Mouse (Mus musculus) liver, embryonic 16.5 days (tissue): ENCODE data around the gene Khdc1c. TPM values are rescaled to one million over a fixed set of nuclear protein-coding genes. Genes with fewer than 3 reads are reported as not detected.
"Not testable (repeated sequence)": the region's sequence is repeated elsewhere in the genome, so short reads cannot be mapped to it uniquely, and the experiment has no call there.

Source experiments
- ATAC-seq: fragments of 200-750 bp; cut with Nextera tagmentation; 2 replicates; pipeline ENCODE4 v1.8.0; 2017; ENCODE audit warnings: low read depth, mild to moderate bottlenecking, moderate number of reproducible peaks, moderate library complexity
- H3K27ac ChIP-seq: fragments of 300-500 bp; sonication (generic); 2 replicates; pipeline ENCODE4 v1.5.1; 2014; ENCODE audit warnings: mild to moderate bottlenecking, low read length
- H3K27me3 ChIP-seq: fragments of 300-500 bp; sonication (generic); 2 replicates; pipeline ENCODE4 v1.6.1; 2014; ENCODE audit warnings: low read depth, low read length, mixed read lengths; ENCODE audit not compliant: control insufficient read depth, insufficient read depth
- H3K36me3 ChIP-seq: fragments of 300-500 bp; sonication (generic); 2 replicates; pipeline ENCODE4 v1.6.1; 2014; ENCODE audit warnings: mild to moderate bottlenecking; ENCODE audit not compliant: control insufficient read depth, insufficient read depth
- H3K4me1 ChIP-seq: fragments of 300-500 bp; sonication (generic); 2 replicates; pipeline ENCODE4 v1.6.1; 2014; ENCODE audit warnings: low read depth, low read length, mixed read lengths; ENCODE audit not compliant: control insufficient read depth
- H3K4me2 ChIP-seq: fragments of 300-500 bp; sonication (generic); 2 replicates; pipeline ENCODE4 v1.6.1; 2014; ENCODE audit warnings: low read depth, low read length, mixed read lengths
- H3K4me3 ChIP-seq: fragments of 300-500 bp; sonication (generic); 2 replicates; pipeline ENCODE4 v1.5.1; 2014; ENCODE audit warnings: low read depth, mild to moderate bottlenecking, low read length
- H3K9ac ChIP-seq: fragments of 300-500 bp; sonication (generic); 2 replicates; pipeline ENCODE4 v1.6.1; 2014; ENCODE audit warnings: low read depth, low read length
- H3K9me3 ChIP-seq: fragments of 300-500 bp; sonication (generic); replicated peaks from 2 replicates; pipeline ENCODE4 v1.6.1; 2016; ENCODE audit warnings: low read length; ENCODE audit not compliant: control insufficient read depth
- WGBS: fragments of 180-500 bp; shearing (Covaris S2); extraction: QIAGEN DNeasy Blood & Tissue Kit; methylation state at CpG from one replicate; pipeline ENCODE4 v1.1.7; 2014; ENCODE audit not compliant: insufficient replicate concordance; 5-methylcytosine and 5-hydroxymethylcytosine counted together
- polyA plus RNA-seq: library from polyadenylated mRNA; unstranded; fragments of >200 nt; fragmentation: Nextera tagmentation; extraction: Ambion mirVana; gene quantifications from 2 replicates; pipeline ENCODE4 v1.2.1, GENCODE M21; 2015

Gene Khdc1c
- not detected in 2 replicates for polyA plus RNA-seq

DNA sequence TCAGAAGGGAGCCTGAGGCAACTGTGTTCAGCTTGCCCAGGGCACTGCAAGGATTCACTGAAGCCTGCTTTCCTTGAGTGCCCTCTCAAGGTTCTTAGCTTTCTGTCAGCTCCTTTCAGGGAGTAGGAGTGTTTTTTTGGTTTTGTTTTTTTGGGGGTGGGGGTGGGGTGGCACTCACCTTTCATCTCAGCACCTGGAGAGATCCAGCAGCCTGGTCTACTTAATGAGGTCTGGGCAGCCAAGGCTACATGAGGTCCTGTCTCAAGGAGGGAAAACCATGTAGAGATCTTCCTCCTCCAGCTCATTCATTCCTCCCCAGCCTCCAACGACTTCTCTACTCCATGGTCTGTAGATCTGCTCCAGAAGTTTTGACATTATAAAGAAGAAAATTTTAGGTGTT is at the start of gene Khdc1c:
Gene Khdc1c, plus strand, starts transcription at position 301 of the 400 bp plus-strand sequence.
- H3K27me3 ChIP-seq, H3K9ac ChIP-seq, ATAC-seq: not testable (repeated sequence)

DNA sequence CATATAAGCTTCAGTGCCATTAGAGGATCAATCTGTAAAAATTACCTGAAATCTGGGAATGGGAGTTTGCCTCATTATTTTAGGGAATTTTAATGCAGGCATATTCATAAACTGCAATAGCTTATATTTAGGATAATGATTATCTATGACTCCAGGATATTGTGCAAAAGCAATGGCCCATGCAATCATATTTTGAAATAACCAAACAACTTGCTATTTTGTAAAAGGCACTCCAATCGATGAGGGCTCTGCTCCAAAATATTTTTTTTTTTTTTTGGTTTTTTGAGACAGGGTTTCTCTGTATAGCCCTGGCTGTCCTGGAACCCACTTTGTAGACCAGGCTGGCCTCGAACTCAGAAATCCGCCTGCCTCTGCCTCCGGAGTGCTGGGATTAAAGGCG is 47.9 kb upstream of the Khdc1c start:
- not testable (repeated sequence) for ATAC-seq, H3K27ac ChIP-seq, H3K4me3 ChIP-seq, H3K36me3 ChIP-seq, H3K27me3 ChIP-seq, H3K9me3 ChIP-seq, H3K4me1 ChIP-seq, H3K4me2 ChIP-seq, H3K9ac ChIP-seq
- 71% methylated on average over 5 of the region's 5 CpGs for WGBS

More for the DNA sequence above, at the start of gene Khdc1c:
- 28% methylated on average over 1 of the region's 1 CpGs for WGBS
- H3K4me2 ChIP-seq, H3K36me3 ChIP-seq, H3K4me3 ChIP-seq, H3K4me1 ChIP-seq, H3K27ac ChIP-seq, H3K9me3 ChIP-seq: not testable (repeated sequence)

DNA sequence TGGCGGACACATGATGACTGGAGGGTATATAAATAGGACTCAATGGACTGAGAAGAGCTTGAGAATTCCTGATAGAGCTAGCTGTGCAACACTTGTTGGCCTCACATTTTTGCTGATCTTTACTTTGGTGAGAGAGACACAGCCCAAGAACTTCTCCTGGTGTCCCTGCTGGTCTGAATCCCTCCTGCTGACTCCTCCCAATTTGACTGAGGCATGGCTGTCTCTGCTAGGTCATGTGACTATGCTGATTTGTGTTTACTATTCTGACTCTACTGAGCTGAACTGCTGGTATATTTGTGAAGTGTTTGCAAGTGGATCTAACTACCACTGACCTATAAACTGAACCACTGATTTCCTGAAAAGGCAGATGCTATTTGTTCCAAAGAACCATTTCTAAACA is 46.5 kb upstream of the Khdc1c start:
- Histone ChIP-seq H3K27ac (no peak overlapping the region), H3K4me2 (no peak overlapping the region), H3K9ac (no peak overlapping the region), H3K4me3 (no peak overlapping the region), H3K27me3 (no peaks in the 10 kb centered on the region), H3K4me1 (no peaks in the 10 kb centered on the region), H3K9me3 (no peaks in the 10 kb centered on the region; the same call in 1 of the 2 replicates), H3K36me3 (no peaks in the 10 kb centered on the region)
- 81% methylated on average over 1 of the region's 1 CpGs for WGBS
- no peak for ATAC-seq

DNA sequence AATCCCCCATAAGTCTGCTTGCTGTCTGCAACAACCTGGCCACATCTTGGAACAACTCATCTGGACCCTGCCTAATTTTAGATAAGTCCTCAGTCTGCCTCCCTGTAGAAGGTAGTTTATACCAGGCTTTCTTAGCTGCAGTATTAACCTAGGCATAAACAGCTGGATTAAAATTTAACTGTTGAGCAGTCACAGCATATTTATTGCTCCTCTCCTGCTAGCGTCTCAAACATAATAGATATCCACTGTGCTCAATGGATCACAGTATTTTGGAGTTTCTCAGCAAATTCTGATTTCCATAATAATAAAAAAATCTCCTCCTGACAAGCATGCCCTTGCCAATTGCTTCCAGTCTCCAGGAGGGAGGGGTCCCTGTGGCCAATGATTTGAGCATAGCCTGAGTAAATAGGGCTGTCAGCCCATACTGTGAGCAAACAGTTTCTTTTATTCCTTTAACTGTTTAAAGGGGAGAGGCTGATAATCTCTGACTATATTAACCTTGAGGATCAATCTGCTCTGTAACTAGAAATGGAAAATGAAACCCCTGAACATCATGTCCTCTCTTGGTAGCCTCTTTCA is 44.0 kb upstream of the Khdc1c start:
- peaks cover 7% of the 10 kb centered on the region for H3K4me1 ChIP-seq
- no peak for ATAC-seq
- no peak overlapping the region for H3K9ac ChIP-seq
- no peak overlapping the region for H3K27ac ChIP-seq
- 71% methylated on average over 1 of the region's 1 CpGs for WGBS
- no peaks in the 10 kb centered on the region; the same call in 1 of the 2 replicates for H3K9me3 ChIP-seq
- H3K4me3 ChIP-seq: no peak overlapping the region
- H3K27me3 ChIP-seq: no peaks in the 10 kb centered on the region
- no peaks in the 10 kb centered on the region for H3K36me3 ChIP-seq
- no peak overlapping the region for H3K4me2 ChIP-seq

DNA sequence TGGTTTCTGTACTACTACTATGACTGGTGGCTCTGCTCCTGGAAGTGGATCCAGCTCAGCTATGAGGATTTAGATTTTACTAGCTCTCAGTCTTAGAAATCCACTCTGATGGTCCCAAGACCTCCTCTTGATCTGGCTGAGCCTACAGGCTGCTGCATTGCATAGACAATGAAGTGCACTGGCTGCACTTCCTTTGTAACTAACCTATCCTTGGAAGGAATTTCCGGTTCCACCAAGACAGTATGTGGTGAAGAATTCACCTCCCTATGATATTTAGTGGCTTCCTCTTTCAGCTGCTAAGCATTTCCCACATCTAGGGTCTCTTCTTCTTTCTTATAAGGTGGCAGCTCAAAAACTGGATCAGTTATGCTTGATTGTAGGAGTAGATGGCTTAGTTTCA is 43.5 kb upstream of the Khdc1c start:
- Histone ChIP-seq H3K9me3 (no peaks in the 10 kb centered on the region; the same call in 1 of the 2 replicates), H3K4me1 (peaks cover 7% of the 10 kb centered on the region), H3K9ac (no peak overlapping the region), H3K27ac (no peak overlapping the region), H3K4me3 (no peak overlapping the region), H3K4me2 (no peak overlapping the region), H3K36me3 (no peaks in the 10 kb centered on the region), H3K27me3 (no peaks in the 10 kb centered on the region)
- ATAC-seq: no peak
- WGBS: 45% methylated on average over 1 of the region's 1 CpGs

DNA sequence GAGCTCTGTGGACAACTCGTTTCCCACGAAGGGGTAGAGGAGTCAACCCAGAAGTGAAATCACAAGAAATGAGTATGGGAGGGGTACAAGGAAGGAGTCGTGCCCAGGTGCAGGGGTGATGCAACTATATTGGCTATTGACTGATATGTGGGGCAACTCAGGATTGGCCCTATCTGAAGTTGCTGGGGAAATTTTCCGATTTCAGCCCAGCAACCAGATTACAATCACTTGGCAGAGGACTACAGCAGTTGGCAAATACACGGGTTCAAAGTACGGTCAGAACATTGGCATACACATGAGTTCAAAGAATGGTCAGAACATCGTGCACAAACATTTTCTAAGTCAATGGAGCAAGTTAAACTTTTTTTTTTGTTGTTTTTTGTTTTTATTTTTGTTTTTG is 41.4 kb upstream of the Khdc1c start:
- 67% methylated on average over 7 of the region's 7 CpGs for WGBS
- H3K27ac ChIP-seq: no peak overlapping the region
- no peaks in the 10 kb centered on the region; the same call in 1 of the 2 replicates for H3K9me3 ChIP-seq
- no peak overlapping the region for H3K4me3 ChIP-seq
- no peaks in the 10 kb centered on the region for H3K27me3 ChIP-seq
- H3K36me3 ChIP-seq: no peaks in the 10 kb centered on the region
- peaks cover 7% of the 10 kb centered on the region for H3K4me1 ChIP-seq
- no peak overlapping the region for H3K4me2 ChIP-seq
- ATAC-seq: no peak
- H3K9ac ChIP-seq: no peak overlapping the region

DNA sequence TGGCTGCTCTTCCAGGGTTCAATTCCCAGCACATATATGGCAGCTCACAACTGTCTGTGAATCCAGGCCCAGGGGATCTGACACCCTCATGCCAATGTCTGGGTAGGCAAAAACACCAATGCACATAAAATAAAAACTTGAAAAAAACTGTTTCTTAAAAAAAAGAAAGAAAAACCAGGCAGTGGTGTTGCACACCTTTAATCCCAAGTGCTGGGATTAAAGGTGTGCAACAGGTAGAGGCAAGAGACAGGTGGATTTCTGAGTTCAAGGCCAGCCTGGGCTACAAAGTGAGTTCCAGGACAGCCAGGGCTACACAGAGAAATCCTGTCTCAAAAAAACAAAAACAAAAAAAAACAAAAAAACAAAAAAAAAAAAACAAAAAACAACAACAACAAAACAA is 37.0 kb upstream of the Khdc1c start:
- H3K27ac ChIP-seq, H3K9me3 ChIP-seq, H3K36me3 ChIP-seq, H3K4me2 ChIP-seq, H3K4me3 ChIP-seq, H3K9ac ChIP-seq, H3K27me3 ChIP-seq, ATAC-seq: not testable (repeated sequence)
- peaks cover 11% of the 10 kb centered on the region for H3K4me1 ChIP-seq

DNA sequence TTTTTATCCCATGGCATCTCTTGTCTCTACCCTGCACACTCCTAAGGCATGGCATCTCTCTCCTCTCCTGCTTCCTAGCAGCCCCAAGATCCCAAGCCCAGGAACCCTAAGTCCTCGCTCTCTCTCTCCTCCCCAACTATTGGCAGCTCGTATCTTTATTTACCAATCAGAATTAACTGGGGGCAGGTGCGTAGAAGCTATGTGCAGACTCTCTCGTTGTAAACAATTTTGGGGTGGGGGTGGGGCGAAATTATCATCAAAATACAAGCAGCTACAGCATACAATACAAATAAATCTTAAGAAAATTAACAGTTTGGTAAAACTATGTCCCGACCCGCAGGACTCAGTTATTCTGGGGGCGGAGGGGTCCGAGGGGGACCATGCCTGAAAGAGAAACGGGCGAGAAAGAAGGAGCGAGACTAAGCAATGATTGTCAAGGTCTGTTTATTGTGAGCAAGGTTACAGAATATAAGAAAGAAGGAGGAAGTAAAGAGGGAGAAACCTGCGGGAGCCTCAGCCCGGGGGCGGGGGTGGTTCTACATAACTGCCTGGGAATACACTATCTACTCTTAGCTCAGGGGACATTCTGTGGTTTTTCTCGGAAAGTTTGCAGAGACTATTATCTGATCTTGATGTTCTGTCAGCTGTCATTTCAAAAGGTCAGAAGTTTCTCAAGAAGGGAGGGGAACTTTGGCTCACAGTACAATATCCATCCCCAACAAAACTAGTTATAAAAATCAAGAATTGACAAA is 34.7 kb upstream of the Khdc1c start:
- Histone ChIP-seq H3K4me1 (peaks cover 9% of the 10 kb centered on the region), H3K4me3 (peak overlapping the region; percentile 40), H3K9me3 (no peaks in the 10 kb centered on the region), H3K9ac (no peak overlapping the region), H3K4me2 (peak overlapping the region; percentile 65), H3K36me3 (no peaks in the 10 kb centered on the region), H3K27me3 (no peaks in the 10 kb centered on the region), H3K27ac (peak overlapping the region; percentile 72)
- WGBS: 25% methylated on average over 16 of the region's 16 CpGs
- peak; percentile 86 for ATAC-seq

DNA sequence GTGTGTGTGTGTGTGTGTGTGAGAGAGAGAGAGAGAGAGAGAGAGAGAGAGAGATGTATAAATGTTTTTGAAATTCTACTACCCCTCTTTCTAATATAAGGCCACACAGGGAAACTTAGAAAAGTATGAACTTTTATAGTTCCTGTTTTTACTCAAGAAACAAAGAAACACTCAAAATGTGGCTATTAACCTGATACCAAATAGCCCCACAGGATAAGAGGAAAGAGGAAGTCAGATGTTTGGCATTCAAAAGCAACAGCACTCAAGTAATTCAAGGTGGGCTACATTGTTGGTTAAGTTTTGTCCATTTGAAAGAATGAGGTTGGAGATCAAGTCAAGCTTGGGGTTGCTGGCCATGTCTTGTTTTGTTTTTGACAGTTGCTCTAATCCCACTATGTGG is 32.3 kb upstream of the Khdc1c start:
- Histone ChIP-seq H3K4me2 (no peak overlapping the region), H3K4me1 (peaks cover 4% of the 10 kb centered on the region; the same call in 1 of the 2 replicates), H3K9me3 (no peaks in the 10 kb centered on the region), H3K4me3 (no peak overlapping the region), H3K27me3 (no peaks in the 10 kb centered on the region), H3K9ac (no peak overlapping the region), H3K36me3 (no peaks in the 10 kb centered on the region), H3K27ac (no peak overlapping the region)
- no peak for ATAC-seq
